Mouse (Mus musculus) CH12.LX (cell line): ENCODE measurements at regions not wholly inside any gene's neighbourhood (a gene's known extent, or its start where the extent isn't known, plus 50 kb on each side); places are given as distances from the start of the nearest gene placed in this dataset.

Experiments used
- CTCF ChIP-seq, 2 experiments: IDR thresholded peaks in 1 of 2; conservative IDR thresholded peaks in 1 of 2; 2 replicates each; pipeline ENCODE4 v1.5.1; 2011 to 2012; ENCODE audit warnings: low read depth in 2 of 2, low read length in 2 of 2, improper control_type of control experiment in 1 of 2, inconsistent platforms in 1 of 2, mild to moderate bottlenecking in 1 of 2, moderate library complexity in 1 of 2
- ELF1 ChIP-seq: IDR thresholded peaks from 2 replicates; pipeline ENCODE4 v1.6.1; 2014; ENCODE audit warnings: low read depth, mild to moderate bottlenecking, inconsistent platforms, low read length, improper control_type of control experiment
- ETS1 ChIP-seq: conservative IDR thresholded peaks from 2 replicates; pipeline ENCODE4 v1.6.1; 2012; ENCODE audit warnings: low read depth, mild to moderate bottlenecking, inconsistent platforms, low read length, improper control_type of control experiment, moderate library complexity
- MAX ChIP-seq: IDR thresholded peaks from 2 replicates; pipeline ENCODE4 v1.6.1; 2011; ENCODE audit warnings: low read length, improper control_type of control experiment
- MAZ ChIP-seq: IDR thresholded peaks from 2 replicates; pipeline ENCODE4 v1.6.1; 2012; ENCODE audit warnings: low read depth, mild to moderate bottlenecking, inconsistent platforms, low read length, improper control_type of control experiment, moderate library complexity
- MXI1 ChIP-seq: IDR thresholded peaks from 2 replicates; pipeline ENCODE4 v1.6.1; 2011; ENCODE audit warnings: mild to moderate bottlenecking, low read depth, low read length, improper control_type of control experiment
- POLR2A ChIP-seq: IDR thresholded peaks from 2 replicates; pipeline ENCODE4 v1.6.1; 2011; ENCODE audit warnings: low read depth, mild to moderate bottlenecking, improper control_type of control experiment, low read length
- SMC3 ChIP-seq: IDR thresholded peaks from 2 replicates; pipeline ENCODE4 v1.6.1; 2011; ENCODE audit warnings: low read depth, low read length, improper control_type of control experiment
- TCF12 ChIP-seq: IDR thresholded peaks from 2 replicates; pipeline ENCODE4 v1.6.1; 2014; ENCODE audit warnings: low read depth, mild to moderate bottlenecking, inconsistent platforms, low read length, improper control_type of control experiment
- ZKSCAN1 ChIP-seq: IDR thresholded peaks from 2 replicates; pipeline ENCODE4 v1.6.1; 2012; ENCODE audit warnings: low read depth, inconsistent platforms, low read length, improper control_type of control experiment, borderline replicate concordance
- ZMIZ1 ChIP-seq: IDR thresholded peaks from 2 replicates; pipeline ENCODE4 v1.6.1; 2012; ENCODE audit warnings: low read depth, mild to moderate bottlenecking, inconsistent platforms, low read length, improper control_type of control experiment

DNA sequence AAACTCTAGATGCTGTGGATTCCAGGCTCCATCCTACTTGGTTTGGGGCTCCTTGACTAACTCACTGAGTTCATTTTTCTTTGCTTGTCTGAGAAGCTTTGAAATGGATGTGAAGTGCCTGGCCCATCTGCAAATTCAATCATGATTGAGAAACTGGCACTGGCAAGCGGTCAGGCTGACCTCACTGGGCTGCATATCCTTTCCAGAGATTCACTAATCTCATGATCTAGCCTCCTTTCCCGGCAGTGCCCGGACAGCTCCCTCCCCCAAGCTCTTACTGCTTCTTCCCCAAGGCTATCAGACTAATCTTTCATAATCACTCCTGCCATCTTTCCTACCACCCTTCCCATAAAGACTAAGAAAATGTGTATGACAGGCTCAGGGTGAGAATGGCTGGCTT is 239.9 kb downstream of the Gm19410 start:
- TF ChIP-seq TCF12, result no peak
- no peak for TF ChIP-seq ZKSCAN1
- no peak for TF ChIP-seq ELF1
- no peak for TF ChIP-seq MAZ
- TF ChIP-seq CTCF (conservative IDR thresholded peaks at IDR 0.05 in 1 of 2, IDR thresholded peaks at IDR 0.05 in 1 of 2; ENCODE audit: low read depth in 2 of 2, low read length in 2 of 2), result no peak
- no peak for TF ChIP-seq POLR2A
- no peak for TF ChIP-seq ETS1
- no peak for TF ChIP-seq MXI1
- TF ChIP-seq SMC3, result no peak
- no peak for TF ChIP-seq MAX
- TF ChIP-seq ZMIZ1, result no peak
